Mouse (Mus musculus) heart, postnatal 14 days (tissue): Measurements from ENCODE around the gene Olfr74. TPM values are rescaled to one million over a fixed set of nuclear protein-coding genes. Genes with fewer than 3 reads are reported as not detected.
"Not testable (repeated sequence)": the region's sequence is repeated elsewhere in the genome, so short reads cannot be mapped to it uniquely, and the experiment has no call there.

Source experiments
- DNase-seq, 2 experiments: peaks; one replicate each; pipeline ENCODE4 v3.0.0; 2021 to 2022
- intact Hi-C: fragments of 180-260 bp; cut with DNase I; formaldehyde crosslinking; loops from one replicate; pipeline ENCODE4 v1.15.1; 2025
- long read RNA-seq, 2 experiments: library from polyadenylated mRNA; stranded (forward); transcript quantifications; one replicate each; pipeline ENCODE4 v2.0.0; 2021
- total RNA-seq, 2 experiments: library from RNA; stranded (reverse); gene quantifications; 2 replicates each; pipeline ENCODE4 v1.2.3; 2021

The Olfr74 gene
- total RNA-seq: not detected
- long read RNA-seq, experiment 1: 0 reads
- long read RNA-seq, experiment 2: 0 reads

DNA sequence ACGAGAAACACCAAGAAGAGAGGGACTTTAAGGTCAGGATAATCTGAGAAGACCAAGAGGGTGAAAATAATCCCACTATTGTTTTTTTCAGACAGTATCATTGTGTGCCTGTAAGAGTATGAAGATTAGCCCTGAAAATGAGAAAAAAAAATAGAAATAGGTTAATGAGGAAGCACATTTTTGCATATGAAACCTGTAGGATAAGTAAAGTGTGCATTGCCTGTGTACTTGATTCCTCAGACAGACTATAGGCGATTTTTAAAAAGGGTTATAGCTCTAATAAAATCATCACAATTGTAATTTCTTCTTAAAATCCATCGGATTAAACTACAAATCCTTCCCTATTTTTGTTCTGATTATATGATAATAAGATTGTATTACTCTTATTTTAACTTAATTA is at the start of gene Olfr74:
Gene Olfr74 (minus strand): TSS at position 101 of the 400 bp plus-strand sequence.
- DNase-seq: no peak
- intact Hi-C loops: no loop called here

DNA sequence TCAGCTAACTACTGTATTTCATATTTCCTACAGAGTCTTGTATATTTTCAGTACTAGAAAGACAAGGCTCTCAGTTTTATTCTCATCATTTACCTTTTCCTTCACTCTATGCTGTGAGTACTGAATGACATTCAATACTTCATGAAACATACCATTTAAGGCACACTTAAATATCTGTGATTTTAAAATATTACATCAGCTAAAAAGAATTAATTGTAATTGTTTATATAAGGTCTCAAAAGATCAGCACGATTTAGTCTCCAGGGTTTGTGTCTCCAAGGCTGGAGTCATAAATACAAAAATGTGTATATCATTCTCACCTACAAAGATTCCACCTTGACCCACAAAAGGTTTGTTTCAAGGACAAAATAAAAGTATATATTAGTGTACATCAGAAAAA is 48.0 kb upstream of the Olfr74 start, which contains the start of gene Olfr1161:
Gene Olfr1161 (plus strand): TSS at position 301 of the 400 bp plus-strand sequence.
- intact Hi-C loops, DNase-seq: not testable (repeated sequence)

DNA sequence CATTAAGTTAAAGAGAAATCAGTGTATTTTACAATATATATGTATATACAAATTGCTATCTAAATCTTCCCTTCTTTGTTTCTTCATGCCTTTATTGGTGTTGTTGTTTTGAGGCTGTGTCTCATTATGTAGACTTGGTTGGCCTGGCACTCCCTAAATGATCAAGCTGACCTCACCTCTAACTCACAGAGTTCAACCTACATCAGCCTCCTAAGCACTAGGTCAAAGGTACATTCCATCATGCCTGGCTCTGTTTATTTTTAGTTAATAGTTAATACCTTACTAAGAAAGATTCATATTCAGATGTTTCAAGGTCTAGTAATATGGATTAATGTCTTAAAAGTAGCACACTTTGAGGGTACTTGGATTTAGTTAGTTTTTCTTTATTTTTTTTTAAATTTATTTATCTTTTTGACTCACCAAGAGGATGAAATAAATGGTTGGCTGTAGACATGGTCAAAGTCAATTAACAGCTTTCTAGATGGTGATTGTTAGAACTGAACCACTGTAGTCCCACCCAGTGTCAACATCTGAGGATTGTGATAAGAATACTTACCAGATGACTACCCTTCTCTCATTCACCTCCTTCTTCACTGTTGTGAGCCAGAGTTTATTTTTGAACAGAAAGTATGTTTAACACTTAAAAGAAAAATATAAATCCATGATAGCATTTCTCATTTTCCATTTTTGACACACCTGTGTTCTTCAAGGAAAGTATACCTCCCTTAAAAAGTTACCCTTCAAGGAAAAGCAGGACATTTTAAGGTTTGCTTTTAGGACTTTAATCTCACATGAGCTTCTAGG is 33.3 kb upstream of the Olfr74 start, which contains the start of gene Olfr1160:
Gene Olfr1160 (minus strand): TSS at position 754 of the 804 bp plus-strand sequence.
- intact Hi-C loops: no loop called here
- DNase-seq: no peak

DNA sequence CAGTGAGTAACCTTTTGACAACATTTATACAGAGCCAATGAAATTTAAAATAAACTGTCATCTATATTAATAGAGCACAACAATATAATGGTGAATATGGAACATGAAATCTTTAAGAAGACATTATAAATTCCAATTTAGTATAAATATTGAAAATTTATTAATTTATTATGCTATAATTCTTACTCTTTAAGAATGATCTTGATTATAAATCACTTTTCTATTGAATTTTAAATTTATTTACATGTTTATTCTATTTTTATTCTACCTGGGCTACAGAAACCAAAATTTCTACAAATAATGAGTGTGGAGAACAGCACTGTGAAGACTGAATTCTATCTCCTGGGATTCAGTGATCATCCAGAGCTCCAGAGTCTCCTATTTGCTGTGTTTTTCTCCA is 15.3 kb upstream of the Olfr74 start, which contains the start of gene Olfr1158:
Gene Olfr1158 (plus strand): TSS at position 301 of the 400 bp plus-strand sequence.
- intact Hi-C loops: no loop called here
- DNase-seq: no peak

DNA sequence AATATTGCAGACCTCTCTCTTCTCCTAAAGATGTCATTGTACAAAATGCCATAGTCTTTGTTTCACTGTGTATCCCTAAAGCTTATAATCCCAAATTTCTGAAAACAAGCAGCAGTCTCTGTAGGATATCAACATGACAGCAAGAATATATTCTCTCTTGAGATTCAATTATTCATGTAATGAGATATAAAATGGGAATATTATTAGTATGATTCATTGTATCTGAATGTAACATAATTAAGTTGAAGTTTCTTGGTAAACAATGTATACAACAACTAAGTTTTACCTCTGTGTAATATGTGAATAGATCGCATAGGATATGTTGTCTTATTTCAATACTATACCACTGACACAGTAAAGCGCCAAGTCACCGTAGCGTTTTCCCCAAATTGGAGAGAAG is 6.3 kb downstream of the Olfr74 start, which contains the start of gene Olfr1157:
Gene Olfr1157 (minus strand): TSS at position 101 of the 400 bp plus-strand sequence.
- DNase-seq: no peak
- intact Hi-C loops: no loop called here

DNA sequence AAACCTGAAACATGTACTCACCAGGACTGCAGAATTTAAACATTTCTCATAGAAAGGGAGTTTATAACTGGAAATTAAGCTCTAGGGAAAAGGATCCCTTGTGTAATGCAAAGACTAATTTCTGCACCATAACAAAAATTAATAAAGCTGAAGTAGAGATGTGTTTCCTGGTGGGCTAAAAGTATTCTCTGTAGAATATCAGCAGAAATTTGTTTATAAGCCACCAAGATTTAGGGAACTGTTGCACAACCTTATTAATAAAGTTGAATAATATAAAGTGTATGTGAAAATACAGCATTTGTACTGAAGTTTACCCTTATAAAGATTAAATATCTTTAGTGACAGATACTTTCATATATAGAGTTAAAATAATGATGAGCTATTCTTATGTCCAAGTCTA is 21.5 kb downstream of the Olfr74 start, which contains the start of gene Olfr1156:
Gene Olfr1156 (minus strand): TSS at position 101 of the 400 bp plus-strand sequence.
- intact Hi-C loops: no loop called here
- no peak for DNase-seq

DNA sequence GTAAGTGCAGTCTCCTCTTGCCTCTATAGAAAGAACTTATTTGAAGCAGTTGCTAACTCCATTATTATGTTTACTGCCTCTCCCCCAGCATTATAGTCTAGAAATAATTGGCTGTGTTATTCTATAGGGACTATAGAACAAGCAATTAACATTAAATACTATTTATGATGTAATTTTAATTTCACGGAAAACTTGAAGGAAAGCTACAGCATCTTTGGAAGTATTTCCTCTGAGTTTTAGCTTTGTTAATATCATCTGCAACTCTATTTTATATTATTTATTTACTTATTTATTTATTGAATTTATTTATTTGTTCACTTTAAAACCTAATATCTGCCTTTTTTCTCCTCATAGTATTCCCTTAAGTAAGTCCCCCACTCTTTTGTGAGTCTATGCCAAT is 29.4 kb downstream of the Olfr74 start, which contains the start of gene Olfr1155:
Gene Olfr1155 (minus strand): TSS at position 101 of the 400 bp plus-strand sequence.
- intact Hi-C loops: no loop called here

More for the DNA sequence above, 29.4 kb downstream of the Olfr74 start, which contains the start of gene Olfr1155:
- no peak for DNase-seq

Other genes with a start within 250 kb of the Olfr74 start
- gene Olfr1138, start 234.7 kb downstream of the Olfr74 start, total RNA-seq: not detected
- gene Olfr1140, start 230.9 kb downstream of the Olfr74 start, total RNA-seq: not detected
- not detected for gene Olfr1141, start 220.7 kb downstream of the Olfr74 start, total RNA-seq
- not detected for gene Olfr152, start 195.2 kb downstream of the Olfr74 start, total RNA-seq
- not detected for gene Olfr1143, start 174.1 kb downstream of the Olfr74 start, total RNA-seq
- not detected for gene Olfr1145, start 164.8 kb downstream of the Olfr74 start, total RNA-seq
- not detected for gene Olfr1148, start 144.1 kb downstream of the Olfr74 start, total RNA-seq
- not detected for gene Olfr1150-ps1, start 130.7 kb downstream of the Olfr74 start, total RNA-seq
- gene Olfr1151, start 118.8 kb downstream of the Olfr74 start, total RNA-seq: not detected
- gene Olfr1152, start 108.2 kb downstream of the Olfr74 start, total RNA-seq: not detected
- gene Olfr1153, start 79.7 kb downstream of the Olfr74 start, total RNA-seq: not detected
- gene Olfr1154, start 69.5 kb downstream of the Olfr74 start, total RNA-seq: not detected
- gene Olfr1155, start 29.5 kb downstream of the Olfr74 start, total RNA-seq: not detected
- gene Olfr1156, start 21.6 kb downstream of the Olfr74 start, total RNA-seq: not detected
- not detected for gene Olfr1157, start 6.4 kb downstream of the Olfr74 start, total RNA-seq
- gene Olfr1158, start 15.4 kb upstream of the Olfr74 start, total RNA-seq: not detected
- gene Olfr1160, start 33.6 kb upstream of the Olfr74 start, total RNA-seq: not detected
- not detected for gene Olfr1161, start 48.1 kb upstream of the Olfr74 start, total RNA-seq
- not detected for gene Olfr73, start 63.0 kb upstream of the Olfr74 start, total RNA-seq
- not detected for gene Olfr1162, start 76.5 kb upstream of the Olfr74 start, total RNA-seq
- gene Olfr1163, start 97.2 kb upstream of the Olfr74 start, total RNA-seq: not detected
- not detected for gene Olfr1164, start 119.3 kb upstream of the Olfr74 start, total RNA-seq
- not detected for gene Olfr1166, start 153.6 kb upstream of the Olfr74 start, total RNA-seq
- not detected for gene Olfr1167, start 180.5 kb upstream of the Olfr74 start, total RNA-seq
- not detected for gene Olfr1168, start 207.2 kb upstream of the Olfr74 start, total RNA-seq